Mouse (Mus musculus) megakaryocyte, embryonic 14.5 days (primary cell): ENCODE data around the gene Phf13. TPM values are rescaled to one million over a fixed set of nuclear protein-coding genes. Genes with fewer than 3 reads are reported as not detected.
A peak's percentile ranks its signal among the peaks of the same experiment; 100 is the strongest.
"Not testable (repeated sequence)": the region's sequence is repeated elsewhere in the genome, so short reads cannot be mapped to it uniquely, and the experiment has no call there.

Experiments
- H3K27me3 ChIP-seq: replicated peaks from 2 replicates; pipeline ENCODE3; 2012; ENCODE audit warnings: inconsistent platforms
- H3K36me3 ChIP-seq: replicated peaks from 2 replicates; pipeline ENCODE3; 2012; ENCODE audit warnings: low read length, inconsistent platforms, mixed read lengths
- H3K4me1 ChIP-seq: 2 replicates; pipeline ENCODE4 v1.6.1; 2012; ENCODE audit warnings: inconsistent platforms
- H3K4me3 ChIP-seq: replicated peaks from 2 replicates; pipeline ENCODE3; 2012; ENCODE audit warnings: moderate library complexity, mild to moderate bottlenecking, inconsistent platforms
- H3K9me3 ChIP-seq: 2 replicates; pipeline ENCODE4 v1.6.1; 2012; ENCODE audit warnings: inconsistent platforms
- FLI1 ChIP-seq: IDR thresholded peaks from 2 replicates; pipeline ENCODE4 v1.6.1; 2012; ENCODE audit warnings: low read length, inconsistent platforms, mixed read lengths
- GATA1 ChIP-seq: IDR thresholded peaks from 3 replicates; pipeline ENCODE4 v1.6.1; 2012; ENCODE audit warnings: mixed read lengths, low read length, inconsistent platforms, borderline replicate concordance
- polyA plus RNA-seq: library from polyadenylated mRNA; stranded (reverse); fragments of >175 nt; gene quantifications from 2 replicates; pipeline ENCODE4 v1.2.3, GENCODE M21; 2012; ENCODE audit warnings: low replicate concordance; ENCODE audit not compliant: insufficient read depth

The Phf13 gene
- 3.9 and 7.9 TPM in 2 replicates for polyA plus RNA-seq

- Histone ChIP-seq H3K4me1 (peaks cover 46% of the 10 kb centered on the region), H3K36me3 (peaks cover 22% of the 10 kb centered on the region), H3K9me3 (no peaks in the 10 kb centered on the region), H3K4me3 (peak within 1 kb of the TSS; percentile 100), H3K27me3 (peaks cover 19% of the 10 kb centered on the region)
- no peak for TF ChIP-seq GATA1
- no peak for TF ChIP-seq FLI1
These were observed at the start of gene Phf13 for GRCm38 (mm10) chr4:151996173-151996950. TSS of gene Phf13 (minus strand) at chr4:151996258.

- Histone ChIP-seq H3K4me1 (peaks cover 42% of the 10 kb centered on the region), H3K27me3 (no peaks in the 10 kb centered on the region), H3K36me3 (peaks cover 82% of the 10 kb centered on the region), H3K9me3 (no peaks in the 10 kb centered on the region), H3K4me3 (no peak overlapping the region)
- TF ChIP-seq FLI1: no peak
- no peak for TF ChIP-seq GATA1
These were observed 48.6 kb upstream of the Phf13 start for GRCm38 (mm10) chr4:152044609-152045008.

GRCm38 (mm10) chr4:152043171-152043570 lies 47.1 kb upstream of the Phf13 start:
- Histone ChIP-seq H3K4me3 (no peak overlapping the region), H3K27me3 (no peaks in the 10 kb centered on the region), H3K36me3 (peaks cover 71% of the 10 kb centered on the region), H3K9me3 (no peaks in the 10 kb centered on the region), H3K4me1 (peaks cover 48% of the 10 kb centered on the region)
- no peak for TF ChIP-seq GATA1
- TF ChIP-seq FLI1: no peak

DNA sequence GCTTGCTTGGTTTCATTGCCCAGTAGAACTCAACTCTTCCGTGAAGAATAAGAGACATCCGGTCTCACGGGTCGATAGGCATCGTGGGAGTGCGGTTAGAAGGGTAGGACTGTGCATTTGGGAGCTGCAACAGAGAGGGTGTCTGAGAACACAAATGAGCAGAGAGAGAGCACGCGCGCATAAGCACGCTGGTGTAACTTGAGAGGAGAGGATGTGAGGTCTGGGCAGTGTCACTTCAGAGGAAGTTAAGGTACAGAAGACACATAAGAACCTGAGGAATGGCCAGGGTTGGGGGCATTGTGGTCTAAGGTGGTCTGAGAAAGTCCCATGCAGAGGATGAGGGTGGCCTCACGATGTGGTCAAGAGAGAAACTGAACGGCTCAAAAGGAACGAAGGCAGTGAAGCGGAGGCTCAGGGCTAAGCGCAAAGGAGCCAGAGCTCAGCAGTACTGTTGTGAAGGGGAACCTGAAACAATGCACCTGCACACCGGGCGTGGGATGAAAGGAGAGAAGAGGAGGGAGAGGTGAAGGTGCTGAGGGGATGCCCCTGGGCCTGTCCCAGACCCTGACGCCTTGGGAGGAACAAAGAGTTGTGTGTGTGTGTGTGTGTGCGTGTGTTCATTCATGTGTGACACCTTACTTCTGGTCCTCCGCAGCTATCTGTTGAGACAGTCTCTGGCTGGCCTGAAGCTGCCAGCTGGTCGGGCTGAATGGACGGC lies 46.0 kb upstream of the Phf13 start:
- no peaks in the 10 kb centered on the region for H3K27me3 ChIP-seq
- peaks cover 60% of the 10 kb centered on the region for H3K36me3 ChIP-seq
- H3K9me3 ChIP-seq: no peaks in the 10 kb centered on the region
- TF ChIP-seq GATA1: no peak
- no peak for TF ChIP-seq FLI1
- H3K4me3 ChIP-seq: peak overlapping the region; percentile 7
- peaks cover 59% of the 10 kb centered on the region for H3K4me1 ChIP-seq

GRCm38 (mm10) chr4:152039831-152040310 lies 43.8 kb upstream of the Phf13 start:
- TF ChIP-seq GATA1 (no peak), FLI1 (no peak)
- peaks cover 60% of the 10 kb centered on the region for H3K4me1 ChIP-seq
- H3K9me3 ChIP-seq: no peaks in the 10 kb centered on the region
- peaks cover 40% of the 10 kb centered on the region for H3K36me3 ChIP-seq
- peak overlapping the region; percentile 98 for H3K4me3 ChIP-seq
- no peaks in the 10 kb centered on the region for H3K27me3 ChIP-seq

- TF ChIP-seq FLI1: no peak
- TF ChIP-seq GATA1: no peak
- Histone ChIP-seq H3K4me3 (peak within 1 kb of the TSS; percentile 98), H3K36me3 (peaks cover 34% of the 10 kb centered on the region), H3K9me3 (no peaks in the 10 kb centered on the region), H3K4me1 (peaks cover 60% of the 10 kb centered on the region), H3K27me3 (no peaks in the 10 kb centered on the region)
These were observed 43.1 kb upstream of the Phf13 start, which contains the start of gene Nol9 for GRCm38 (mm10) chr4:152038985-152039830. TSS of gene Nol9 (plus strand) at chr4:152039321.

DNA sequence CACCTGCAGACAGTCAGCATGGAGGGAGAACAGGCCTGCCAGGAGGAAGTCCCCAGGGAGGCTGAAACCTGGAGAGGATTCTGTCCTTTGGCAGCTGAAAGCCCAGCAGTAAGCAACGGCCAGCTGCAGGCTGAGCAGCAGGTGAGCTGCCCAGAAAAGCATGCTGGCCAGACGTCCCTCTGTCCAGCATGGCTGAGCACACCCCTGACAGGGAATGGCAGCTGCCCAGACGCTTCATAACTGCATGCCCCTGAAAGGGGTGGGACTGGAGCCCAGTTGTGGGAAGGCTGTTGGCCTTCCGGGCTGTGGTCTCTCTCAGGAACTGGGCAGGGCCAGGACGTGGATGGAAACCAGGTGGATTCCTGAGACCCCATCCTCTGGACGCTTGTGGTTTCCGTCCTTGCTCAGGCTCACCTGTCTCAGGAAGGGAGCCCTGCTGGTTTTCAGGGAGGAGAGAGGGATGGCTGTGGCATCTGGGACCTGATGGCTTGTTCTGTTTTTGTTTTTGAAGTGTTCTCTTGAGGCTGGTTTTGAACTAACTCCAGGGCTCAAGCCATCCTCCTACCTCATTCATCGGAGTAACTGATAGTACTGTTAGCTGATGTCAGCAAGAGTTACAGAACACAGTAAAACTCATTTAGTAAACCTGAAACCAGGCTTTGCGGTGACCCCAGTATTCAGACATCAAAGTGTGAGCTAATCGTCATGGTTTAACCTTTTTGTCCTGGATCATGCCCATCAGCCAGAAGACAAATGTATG lies 42.3 kb upstream of the Phf13 start, which contains the start of gene Tas1r1:
Tas1r1 (minus strand) TSS at position 344 of the 760 bp plus-strand sequence.
- peaks cover 30% of the 10 kb centered on the region for H3K36me3 ChIP-seq
- H3K27me3 ChIP-seq: peaks cover under 1% of the 10 kb centered on the region
- H3K4me3 ChIP-seq: peak within 1 kb of the TSS; percentile 98
- TF ChIP-seq FLI1 (no peak), GATA1 (no peak)
- peaks cover 64% of the 10 kb centered on the region for H3K4me1 ChIP-seq
- no peaks in the 10 kb centered on the region for H3K9me3 ChIP-seq

- H3K9me3 ChIP-seq, H3K27me3 ChIP-seq, H3K4me3 ChIP-seq: not testable (repeated sequence)
- peaks cover 24% of the 10 kb centered on the region for H3K36me3 ChIP-seq
- H3K4me1 ChIP-seq: peaks cover 54% of the 10 kb centered on the region
These were observed 40.4 kb upstream of the Phf13 start for GRCm38 (mm10) chr4:152036464-152036863.

DNA sequence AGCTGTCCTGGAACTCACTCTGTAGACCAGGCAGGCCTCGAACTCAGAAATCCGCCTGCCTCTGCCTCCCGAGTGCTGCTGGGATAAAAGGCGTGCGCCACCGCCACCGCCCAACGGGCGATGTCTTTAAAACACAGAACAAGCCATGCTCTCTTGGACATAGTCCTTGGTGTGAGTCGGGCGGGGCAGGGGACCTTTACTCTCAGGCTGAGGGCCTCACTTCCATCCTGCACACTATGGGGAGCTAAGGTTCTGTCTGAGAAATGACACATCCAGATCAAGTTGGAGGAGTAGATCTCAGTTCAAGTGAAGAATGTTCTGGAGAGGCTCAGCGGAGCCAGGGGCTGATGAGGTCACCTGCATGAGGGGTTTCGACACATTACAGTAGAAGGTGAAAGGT lies 36.9 kb upstream of the Phf13 start:
- Histone ChIP-seq H3K4me1 (peaks cover 40% of the 10 kb centered on the region), H3K27me3 (peaks cover 7% of the 10 kb centered on the region), H3K4me3 (no peak overlapping the region), H3K9me3 (no peaks in the 10 kb centered on the region), H3K36me3 (peaks cover 27% of the 10 kb centered on the region)
- TF ChIP-seq FLI1 (no peak), GATA1 (no peak)
